Mouse (Mus musculus) kidney, embryonic 16.5 days (tissue): ENCODE results near the gene Grasp. TPM values are rescaled to one million over a fixed set of nuclear protein-coding genes. Genes with fewer than 3 reads are reported as not detected.

Experiments
- ATAC-seq: fragments of 200-750 bp; cut with Nextera tagmentation; 2 replicates; pipeline ENCODE4 v1.8.0; 2017; ENCODE audit warnings: moderate TSS enrichment; ENCODE audit not compliant: low FRiP score, low TSS enrichment
- H3K27ac ChIP-seq: fragments of 300-500 bp; sonication (generic); 2 replicates; pipeline ENCODE4 v1.5.1; 2014; ENCODE audit warnings: low read length
- H3K27me3 ChIP-seq: fragments of 300-500 bp; sonication (generic); 2 replicates; pipeline ENCODE4 v1.6.1; 2014; ENCODE audit warnings: low read length, control low read depth, mixed read lengths; ENCODE audit not compliant: insufficient read depth
- H3K36me3 ChIP-seq: fragments of 300-500 bp; sonication (generic); 2 replicates; pipeline ENCODE4 v1.6.1; 2014; ENCODE audit warnings: low read length, control low read depth, mixed read lengths; ENCODE audit not compliant: insufficient read depth
- H3K4me1 ChIP-seq: fragments of 300-500 bp; sonication (generic); 2 replicates; pipeline ENCODE4 v1.6.1; 2014; ENCODE audit warnings: low read length, control low read depth, mixed read lengths; ENCODE audit not compliant: insufficient read depth
- H3K4me2 ChIP-seq: fragments of 300-500 bp; sonication (generic); replicated peaks from 2 replicates; pipeline ENCODE4 v1.6.1; 2014; ENCODE audit warnings: low read depth, low read length
- H3K4me3 ChIP-seq: fragments of 300-500 bp; sonication (generic); 2 replicates; pipeline ENCODE4 v1.5.1; 2014; ENCODE audit warnings: mild to moderate bottlenecking, low read length
- H3K9ac ChIP-seq: fragments of 300-500 bp; sonication (generic); replicated peaks from 2 replicates; pipeline ENCODE4 v1.6.1; 2014; ENCODE audit warnings: low read length
- H3K9me3 ChIP-seq: fragments of 300-500 bp; sonication (generic); 2 replicates; pipeline ENCODE4 v1.6.1; 2016; ENCODE audit warnings: low read length, control low read depth
- WGBS: fragments of 180-500 bp; shearing (Covaris S2); extraction: QIAGEN DNeasy Blood & Tissue Kit; methylation state at CpG from one replicate; pipeline ENCODE4 v1.1.7; 2014; 5-methylcytosine and 5-hydroxymethylcytosine counted together
- microRNA-seq: library from miRNA; unstranded; fragments of <30 nt; microRNA quantifications from one replicate; pipeline ENCODE4, GENCODE M21; 2016
- polyA plus RNA-seq: library from polyadenylated mRNA; unstranded; fragments of >200 nt; fragmentation: Nextera tagmentation; extraction: Ambion mirVana; gene quantifications from 2 replicates; pipeline ENCODE4 v1.2.1, GENCODE M21; 2015

Gene Grasp
- polyA plus RNA-seq, 1 experiment from 2014 or later: 3.2 TPM

GRCm38 (mm10) chr15:101279430-101279999 is 55.5 kb downstream of the Grasp start:
- no peak for ATAC-seq

More at GRCm38 (mm10) chr15:101279430-101279999, 55.5 kb downstream of the Grasp start:
- Histone ChIP-seq H3K27me3 (no peaks in the 10 kb centered on the region), H3K4me1 (peaks cover 6% of the 10 kb centered on the region; the same call in 1 of the 2 replicates), H3K4me2 (no peak overlapping the region), H3K9me3 (no peaks in the 10 kb centered on the region), H3K4me3 (no peak overlapping the region), H3K9ac (no peak overlapping the region), H3K27ac (no peak overlapping the region), H3K36me3 (no peaks in the 10 kb centered on the region)
- WGBS: 42% methylated on average over 12 of the region's 12 CpGs

Small RNA genes within 50 kb of the gene (microRNA-seq; reads per million reads assigned to microRNA genes)
- not detected for gene Mir6962

Other genes with a start within 250 kb of the Grasp start
- gene Gm47841, start 176.8 kb upstream of the Grasp start, polyA plus RNA-seq: not detected in 2 replicates
- 0.26 and 0.35 TPM in 2 replicates for gene Fignl2, start 145.6 kb upstream of the Grasp start, polyA plus RNA-seq
- gene Ankrd33, start 108.4 kb upstream of the Grasp start, polyA plus RNA-seq: not detected in 2 replicates
- gene Acvrl1, start 95.7 kb upstream of the Grasp start, polyA plus RNA-seq: 20.6 and 24.4 TPM in 2 replicates
- gene Acvr1b, start 50.1 kb upstream of the Grasp start, polyA plus RNA-seq: 7.4 and 8.8 TPM in 2 replicates
- 10.8 and 11.9 TPM in 2 replicates for gene Nr4a1, start 30.1 kb downstream of the Grasp start, polyA plus RNA-seq
- 78.2 and 87.0 TPM in 2 replicates for gene Atg101, start 60.1 kb downstream of the Grasp start, polyA plus RNA-seq
- gene 6030408B16Rik, start 69.0 kb downstream of the Grasp start, polyA plus RNA-seq: 23.2 and 23.9 TPM in 2 replicates
- gene Krt80, start 146.0 kb downstream of the Grasp start, polyA plus RNA-seq: 1.7 and 2.3 TPM in 2 replicates
- gene Krt7, start 186.9 kb downstream of the Grasp start, polyA plus RNA-seq: 94.8 and 99.9 TPM in 2 replicates
- 0.06 TPM in 1 of 2 replicates, not detected in the other for gene Krt87, start 214.6 kb downstream of the Grasp start, polyA plus RNA-seq
- gene Krt88, start 223.6 kb downstream of the Grasp start, polyA plus RNA-seq: not detected in 2 replicates
- gene Krt81, start 239.6 kb downstream of the Grasp start, polyA plus RNA-seq: not detected in 2 replicates
- gene Krt86, start 249.3 kb downstream of the Grasp start, polyA plus RNA-seq: not detected in 2 replicates